Mouse (Mus musculus): ENCODE results near the gene Ltc4s. TPM values are rescaled to one million over a fixed set of nuclear protein-coding genes. Genes with fewer than 3 reads are reported as not detected.

The Ltc4s gene
- polyA plus RNA-seq, 1 experiment from 2014 or later: 1.6 TPM

GRCm38 (mm10) chr11:50269163-50269562 lies 30.7 kb upstream of the Ltc4s start:
- Histone ChIP-seq H3K36me3 (peaks cover 27% of the 10 kb centered on the region), H3K4me3 (no peak overlapping the region), H3K4me2 (no peak overlapping the region), H3K9me3 (replicated peaks) (no peaks in the 10 kb centered on the region), H3K9ac (no peak overlapping the region), H3K4me1 (replicated peaks) (peaks cover 20% of the 10 kb centered on the region), H3K27me3 (no peaks in the 10 kb centered on the region), H3K27ac (no peak overlapping the region)
- 84% methylated on average over 2 of the region's 2 CpGs for WGBS
- ATAC-seq (replicated peaks; ENCODE audit: insufficient number of reproducible peaks, insufficient read depth, low FRiP score, low read depth): no peak

GRCm38 (mm10) chr11:50266997-50267396 lies 28.6 kb upstream of the Ltc4s start:
- peaks cover 44% of the 10 kb centered on the region for H3K36me3 ChIP-seq
- H3K27ac ChIP-seq: no peak overlapping the region
- H3K4me3 ChIP-seq: no peak overlapping the region
- 90% methylated on average over 3 of the region's 3 CpGs for WGBS
- ATAC-seq (replicated peaks; ENCODE audit: insufficient number of reproducible peaks, insufficient read depth, low FRiP score, low read depth): no peak
- H3K9ac ChIP-seq: no peak overlapping the region
- H3K4me1 ChIP-seq (replicated peaks): peaks cover 15% of the 10 kb centered on the region
- no peaks in the 10 kb centered on the region for H3K27me3 ChIP-seq
- no peak overlapping the region for H3K4me2 ChIP-seq
- H3K9me3 ChIP-seq (replicated peaks): no peaks in the 10 kb centered on the region

- Histone ChIP-seq H3K9me3 (replicated peaks) (no peaks in the 10 kb centered on the region), H3K4me3 (no peak overlapping the region), H3K27ac (no peak overlapping the region), H3K9ac (no peak overlapping the region), H3K27me3 (no peaks in the 10 kb centered on the region), H3K4me1 (replicated peaks) (peaks cover 4% of the 10 kb centered on the region), H3K4me2 (no peak overlapping the region), H3K36me3 (peaks cover 55% of the 10 kb centered on the region)
- WGBS: 84% methylated on average over 8 of the region's 8 CpGs
- no peak for ATAC-seq (replicated peaks; ENCODE audit: insufficient number of reproducible peaks, insufficient read depth, low FRiP score, low read depth)
These were observed 27.5 kb upstream of the Ltc4s start for GRCm38 (mm10) chr11:50265931-50266330.

GRCm38 (mm10) chr11:50263198-50263597 lies 24.8 kb upstream of the Ltc4s start:
- H3K36me3 ChIP-seq: peaks cover 79% of the 10 kb centered on the region

GRCm38 (mm10) chr11:50262020-50262419 lies 23.6 kb upstream of the Ltc4s start:
- Histone ChIP-seq H3K4me1 (replicated peaks) (no peaks in the 10 kb centered on the region), H3K4me2 (no peak overlapping the region), H3K36me3 (peaks cover 90% of the 10 kb centered on the region), H3K9me3 (replicated peaks) (no peaks in the 10 kb centered on the region), H3K4me3 (no peak overlapping the region), H3K27me3 (no peaks in the 10 kb centered on the region), H3K9ac (no peak overlapping the region), H3K27ac (no peak overlapping the region)
- ATAC-seq (replicated peaks; ENCODE audit: insufficient number of reproducible peaks, insufficient read depth, low FRiP score, low read depth): no peak
- WGBS: 86% methylated on average over 4 of the region's 4 CpGs

More at GRCm38 (mm10) chr11:50263198-50263597, 24.8 kb upstream of the Ltc4s start:
- H3K4me3 ChIP-seq: no peak overlapping the region
- H3K27me3 ChIP-seq: no peaks in the 10 kb centered on the region
- no peaks in the 10 kb centered on the region for H3K4me1 ChIP-seq (replicated peaks)
- H3K4me2 ChIP-seq: no peak overlapping the region
- no peak for ATAC-seq (replicated peaks; ENCODE audit: insufficient number of reproducible peaks, insufficient read depth, low FRiP score, low read depth)
- no peak overlapping the region for H3K9ac ChIP-seq
- WGBS: 87% methylated on average over 3 of the region's 3 CpGs
- H3K9me3 ChIP-seq (replicated peaks): no peaks in the 10 kb centered on the region
- no peak overlapping the region for H3K27ac ChIP-seq

- Histone ChIP-seq H3K4me2 (no peak overlapping the region), H3K9me3 (replicated peaks) (no peaks in the 10 kb centered on the region), H3K4me3 (no peak overlapping the region), H3K27me3 (no peaks in the 10 kb centered on the region), H3K9ac (no peak overlapping the region), H3K36me3 (peaks cover 69% of the 10 kb centered on the region), H3K27ac (no peak overlapping the region), H3K4me1 (replicated peaks) (0 out of 2 replicates have a peak, but pooled peaks cover under 1% of the 10 kb centered on the region)
- WGBS: 85% methylated on average over 7 of the region's 7 CpGs
- no peak for ATAC-seq (replicated peaks; ENCODE audit: insufficient number of reproducible peaks, insufficient read depth, low FRiP score, low read depth)
These were observed 19.9 kb upstream of the Ltc4s start for GRCm38 (mm10) chr11:50258310-50258709.

GRCm38 (mm10) chr11:50256615-50257014 lies 18.2 kb upstream of the Ltc4s start:
- WGBS: 80% methylated on average over 7 of the region's 7 CpGs
- no peak for ATAC-seq (replicated peaks; ENCODE audit: insufficient number of reproducible peaks, insufficient read depth, low FRiP score, low read depth)
- Histone ChIP-seq H3K36me3 (peaks cover 53% of the 10 kb centered on the region), H3K4me1 (replicated peaks) (peaks cover 13% of the 10 kb centered on the region), H3K27me3 (no peaks in the 10 kb centered on the region), H3K4me2 (no peak overlapping the region), H3K9me3 (replicated peaks) (no peaks in the 10 kb centered on the region), H3K4me3 (no peak overlapping the region), H3K9ac (no peak overlapping the region), H3K27ac (no peak overlapping the region)

GRCm38 (mm10) chr11:50254010-50254580 lies 15.7 kb upstream of the Ltc4s start:
- Histone ChIP-seq H3K4me2 (no peak overlapping the region), H3K4me1 (replicated peaks) (peaks cover 13% of the 10 kb centered on the region), H3K9ac (no peak overlapping the region), H3K9me3 (replicated peaks) (no peaks in the 10 kb centered on the region), H3K36me3 (peaks cover 31% of the 10 kb centered on the region), H3K27me3 (no peaks in the 10 kb centered on the region), H3K27ac (no peak overlapping the region), H3K4me3 (no peak overlapping the region)
- WGBS: 69% methylated on average over 12 of the region's 12 CpGs
- ATAC-seq (replicated peaks; ENCODE audit: insufficient number of reproducible peaks, insufficient read depth, low FRiP score, low read depth): no peak

GRCm38 (mm10) chr11:50253393-50253792 lies 15.0 kb upstream of the Ltc4s start:
- no peak for ATAC-seq (replicated peaks; ENCODE audit: insufficient number of reproducible peaks, insufficient read depth, low FRiP score, low read depth)
- H3K9ac ChIP-seq: no peak overlapping the region
- 63% methylated on average over 1 of the region's 1 CpGs for WGBS
- H3K4me3 ChIP-seq: no peak overlapping the region
- no peak overlapping the region for H3K27ac ChIP-seq
- peaks cover 13% of the 10 kb centered on the region for H3K4me1 ChIP-seq (replicated peaks)
- peaks cover 24% of the 10 kb centered on the region for H3K36me3 ChIP-seq
- H3K9me3 ChIP-seq (replicated peaks): no peaks in the 10 kb centered on the region
- no peak overlapping the region for H3K4me2 ChIP-seq
- no peaks in the 10 kb centered on the region for H3K27me3 ChIP-seq

GRCm38 (mm10) chr11:50252684-50253265 lies 14.4 kb upstream of the Ltc4s start:
- 0 out of 2 replicates have a peak, but pooled peaks have one; percentile 45 for ATAC-seq (replicated peaks; ENCODE audit: insufficient number of reproducible peaks, insufficient read depth, low FRiP score, low read depth)
- H3K9ac ChIP-seq: no peak overlapping the region
- H3K4me1 ChIP-seq (replicated peaks): peaks cover 13% of the 10 kb centered on the region
- no peak overlapping the region for H3K4me3 ChIP-seq
- no peaks in the 10 kb centered on the region for H3K9me3 ChIP-seq (replicated peaks)
- 55% methylated on average over 11 of the region's 11 CpGs for WGBS
- no peak overlapping the region for H3K4me2 ChIP-seq
- peaks cover 18% of the 10 kb centered on the region for H3K36me3 ChIP-seq
- no peaks in the 10 kb centered on the region for H3K27me3 ChIP-seq
- no peak overlapping the region for H3K27ac ChIP-seq

- no peaks in the 10 kb centered on the region for H3K9me3 ChIP-seq (replicated peaks)
- ATAC-seq (replicated peaks; ENCODE audit: insufficient number of reproducible peaks, insufficient read depth, low FRiP score, low read depth): no peak
- no peak overlapping the region for H3K9ac ChIP-seq
- no peak overlapping the region for H3K4me2 ChIP-seq
- H3K27me3 ChIP-seq: no peaks in the 10 kb centered on the region
- peaks cover 13% of the 10 kb centered on the region for H3K36me3 ChIP-seq
- H3K27ac ChIP-seq: no peak overlapping the region
- H3K4me1 ChIP-seq (replicated peaks): peaks cover 13% of the 10 kb centered on the region
- no peak overlapping the region for H3K4me3 ChIP-seq
- 48% methylated on average over 3 of the region's 3 CpGs for WGBS
These were observed 13.8 kb upstream of the Ltc4s start for GRCm38 (mm10) chr11:50252166-50252565.
